Mouse (Mus musculus) neural tube, embryonic 13.5 days (tissue): ENCODE measurements at regions not wholly inside any gene's neighbourhood (a gene's known extent, or its start where the extent isn't known, plus 50 kb on each side); places are given as distances from the start of the nearest gene placed in this dataset.

Experiments
- ATAC-seq: fragments of 200-750 bp; cut with Nextera tagmentation; 2 replicates; pipeline ENCODE4 v1.8.0; 2017; ENCODE audit warnings: low read depth, mild to moderate bottlenecking, moderate TSS enrichment, moderate library complexity
- H3K27ac ChIP-seq: fragments of 300-500 bp; sonication (generic); replicated peaks from 2 replicates; pipeline ENCODE4 v1.5.1; 2015; ENCODE audit warnings: moderate library complexity, mild to moderate bottlenecking, inconsistent platforms
- H3K27me3 ChIP-seq: fragments of 300-500 bp; sonication (generic); 2 replicates; pipeline ENCODE4 v1.6.1; 2015; ENCODE audit warnings: mild to moderate bottlenecking, inconsistent platforms
- H3K36me3 ChIP-seq: fragments of 300-500 bp; sonication (generic); 2 replicates; pipeline ENCODE4 v1.6.1; 2015; ENCODE audit warnings: mild to moderate bottlenecking, inconsistent platforms
- H3K4me1 ChIP-seq: fragments of 300-500 bp; sonication (generic); replicated peaks from 2 replicates; pipeline ENCODE4 v1.6.1; 2015; ENCODE audit warnings: inconsistent platforms
- H3K4me2 ChIP-seq: fragments of 300-500 bp; sonication (generic); 2 replicates; pipeline ENCODE4 v1.6.1; 2015; ENCODE audit warnings: inconsistent platforms, mild to moderate bottlenecking, moderate library complexity
- H3K4me3 ChIP-seq: fragments of 300-500 bp; sonication (generic); 2 replicates; pipeline ENCODE4 v1.5.1; 2015; ENCODE audit warnings: mild to moderate bottlenecking, inconsistent platforms
- H3K9ac ChIP-seq: fragments of 300-500 bp; sonication (generic); 2 replicates; pipeline ENCODE4 v1.6.1; 2015; ENCODE audit warnings: moderate library complexity, mild to moderate bottlenecking, inconsistent platforms
- H3K9me3 ChIP-seq: fragments of 300-500 bp; sonication (generic); 2 replicates; pipeline ENCODE4 v1.6.1; 2016; ENCODE audit warnings: inconsistent platforms
- WGBS: fragments of 180-500 bp; shearing (Covaris S2); methylation state at CpG from one replicate; pipeline ENCODE4 v1.1.7; 2015; 5-methylcytosine and 5-hydroxymethylcytosine counted together

- Histone ChIP-seq H3K9ac (no peak overlapping the region), H3K4me2 (no peak overlapping the region), H3K27ac (no peak overlapping the region), H3K9me3 (no peaks in the 10 kb centered on the region), H3K27me3 (no peaks in the 10 kb centered on the region), H3K4me1 (no peaks in the 10 kb centered on the region), H3K36me3 (no peaks in the 10 kb centered on the region), H3K4me3 (no peak overlapping the region)
- 69% methylated on average over 1 of the region's 1 CpGs for WGBS
- ATAC-seq, result no peak
These were observed 370.4 kb upstream of the Clec14a start for GRCm38 (mm10) chr12:58639478-58639877.

DNA sequence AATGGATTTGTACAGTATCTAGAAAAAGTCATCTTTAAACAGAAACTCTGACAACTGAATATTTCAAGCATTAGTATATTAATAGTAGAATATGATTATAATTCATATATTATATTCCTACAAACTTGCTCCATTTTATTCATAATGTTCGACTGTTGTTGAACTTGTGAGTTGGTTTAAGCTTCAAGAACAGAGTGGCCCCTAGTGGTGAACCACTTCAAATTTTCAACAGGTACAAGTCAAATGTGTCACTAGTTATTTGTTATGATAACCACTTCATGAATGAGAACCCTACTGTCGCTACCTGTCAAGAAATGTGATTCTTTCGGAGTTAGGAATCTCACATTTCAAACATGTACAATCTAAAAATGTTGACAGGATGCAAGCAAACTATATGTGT is 369.2 kb upstream of the Clec14a start:
- ATAC-seq, result no peak
- no peak overlapping the region for H3K4me3 ChIP-seq
- H3K4me1 ChIP-seq, result no peaks in the 10 kb centered on the region
- H3K27ac ChIP-seq, result no peak overlapping the region
- no peaks in the 10 kb centered on the region for H3K36me3 ChIP-seq
- 83% methylated on average over 3 of the region's 3 CpGs for WGBS
- H3K9ac ChIP-seq, result no peak overlapping the region
- no peaks in the 10 kb centered on the region for H3K9me3 ChIP-seq
- H3K27me3 ChIP-seq, result no peaks in the 10 kb centered on the region
- no peak overlapping the region for H3K4me2 ChIP-seq

- Histone ChIP-seq H3K36me3 (no peaks in the 10 kb centered on the region), H3K9ac (no peak overlapping the region), H3K27me3 (no peaks in the 10 kb centered on the region), H3K27ac (no peak overlapping the region), H3K9me3 (no peaks in the 10 kb centered on the region), H3K4me2 (no peak overlapping the region), H3K4me1 (peaks cover 4% of the 10 kb centered on the region), H3K4me3 (no peak overlapping the region)
- ATAC-seq, result no peak
- WGBS, result 88% methylated on average over 3 of the region's 3 CpGs
These were observed 363.4 kb upstream of the Clec14a start for GRCm38 (mm10) chr12:58632529-58632928.

DNA sequence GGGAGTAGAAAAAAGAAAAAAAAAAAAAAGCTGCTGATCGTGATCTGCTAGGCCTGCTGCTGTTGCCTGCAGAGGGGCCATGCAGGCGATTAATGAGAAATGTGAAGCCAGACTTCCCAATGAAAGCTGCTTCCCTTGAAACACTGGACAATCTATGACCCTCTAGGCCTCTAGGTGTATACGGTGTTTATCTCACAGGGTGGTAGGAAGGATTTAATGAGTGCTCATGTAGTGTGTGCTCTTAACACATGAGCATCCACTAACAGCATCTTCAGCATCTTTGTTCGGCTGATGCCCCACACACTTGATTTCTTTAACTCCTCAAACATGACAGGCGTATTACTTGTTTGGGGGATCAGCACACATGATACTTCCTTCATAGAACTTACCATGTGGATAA is 359.7 kb upstream of the Clec14a start:
- H3K9ac ChIP-seq, result no peak overlapping the region
- H3K4me3 ChIP-seq, result no peak overlapping the region
- no peaks in the 10 kb centered on the region for H3K36me3 ChIP-seq
- H3K4me1 ChIP-seq, result peaks cover 4% of the 10 kb centered on the region
- 69% methylated on average over 5 of the region's 5 CpGs for WGBS
- no peak overlapping the region for H3K27ac ChIP-seq
- no peaks in the 10 kb centered on the region for H3K27me3 ChIP-seq
- no peaks in the 10 kb centered on the region for H3K9me3 ChIP-seq
- no peak for ATAC-seq
- no peak overlapping the region for H3K4me2 ChIP-seq

GRCm38 (mm10) chr12:58625144-58625543 is 356.1 kb upstream of the Clec14a start:
- Histone ChIP-seq H3K9ac (no peak overlapping the region), H3K9me3 (no peaks in the 10 kb centered on the region), H3K4me2 (no peak overlapping the region), H3K27ac (no peak overlapping the region), H3K4me3 (no peak overlapping the region), H3K4me1 (peaks cover 4% of the 10 kb centered on the region), H3K27me3 (no peaks in the 10 kb centered on the region), H3K36me3 (no peaks in the 10 kb centered on the region)
- 44% methylated on average over 2 of the region's 2 CpGs for WGBS
- ATAC-seq, result no peak

DNA sequence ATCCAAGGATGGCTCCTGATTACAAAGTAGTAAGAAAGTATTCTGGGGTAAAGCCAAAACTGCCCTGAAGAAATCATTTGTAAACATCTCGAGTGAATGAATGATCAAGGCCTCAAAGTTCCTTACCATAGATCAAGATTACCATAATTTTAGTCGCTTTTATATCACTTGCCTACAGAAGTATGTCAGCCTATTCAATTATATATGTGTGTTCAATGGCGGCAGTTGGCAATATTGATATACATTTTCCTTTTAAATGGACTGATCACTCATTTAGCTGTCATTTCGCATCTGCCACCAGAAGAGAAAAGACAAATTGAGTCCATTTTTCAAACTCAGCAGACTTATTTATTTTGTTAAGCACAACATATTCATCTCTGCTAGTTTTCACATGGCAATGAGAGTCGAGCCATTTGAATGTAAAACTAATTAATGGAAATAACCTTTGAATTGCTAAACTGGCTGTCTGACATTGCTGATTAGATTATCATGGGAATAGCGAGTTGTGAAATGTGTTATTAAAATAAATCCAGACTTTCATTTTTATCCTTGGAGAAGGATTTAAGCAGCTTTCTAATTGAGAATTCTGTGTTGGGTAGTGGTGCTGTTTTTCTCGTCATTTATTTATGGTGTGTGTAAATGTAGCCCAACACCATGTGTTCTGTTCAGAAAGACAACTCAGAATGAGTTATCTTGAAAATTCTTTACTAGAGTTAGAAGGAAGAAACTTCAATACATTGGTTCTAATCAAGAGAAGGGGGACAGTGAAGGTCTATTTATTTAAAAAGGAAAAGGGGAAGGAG is 350.6 kb upstream of the Clec14a start:
- Histone ChIP-seq H3K4me3 (no peak overlapping the region), H3K27me3 (no peaks in the 10 kb centered on the region), H3K9ac (no peak overlapping the region), H3K36me3 (no peaks in the 10 kb centered on the region), H3K4me1 (no peaks in the 10 kb centered on the region), H3K27ac (no peak overlapping the region), H3K4me2 (no peak overlapping the region), H3K9me3 (no peaks in the 10 kb centered on the region)
- ATAC-seq, result no peak
- WGBS, result 82% methylated on average over 7 of the region's 7 CpGs

- Histone ChIP-seq H3K9me3 (no peaks in the 10 kb centered on the region), H3K4me3 (no peak overlapping the region), H3K27me3 (no peaks in the 10 kb centered on the region), H3K4me1 (no peaks in the 10 kb centered on the region), H3K36me3 (no peaks in the 10 kb centered on the region), H3K9ac (no peak overlapping the region), H3K4me2 (no peak overlapping the region), H3K27ac (no peak overlapping the region)
- 82% methylated on average over 9 of the region's 9 CpGs for WGBS
- ATAC-seq, result no peak
These were observed 325.7 kb upstream of the Clec14a start for GRCm38 (mm10) chr12:58594781-58595180.

DNA sequence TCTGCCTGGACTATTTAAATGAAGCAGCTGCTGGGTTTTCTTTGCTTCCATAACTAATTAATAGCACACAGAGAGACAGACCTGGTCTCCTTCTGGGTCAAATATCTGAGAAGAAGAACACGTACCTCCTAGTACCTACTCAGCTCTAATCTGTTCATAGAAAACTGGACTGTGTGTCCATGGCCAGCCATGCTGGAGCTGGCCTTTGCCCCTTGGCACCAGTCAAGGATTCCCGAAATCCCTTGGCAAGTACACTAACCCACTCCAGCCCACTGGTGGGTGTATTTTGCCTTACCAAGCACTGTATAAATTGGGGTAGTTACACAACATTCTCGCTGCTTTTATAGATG is 322.4 kb upstream of the Clec14a start:
- no peak overlapping the region for H3K4me2 ChIP-seq
- no peaks in the 10 kb centered on the region for H3K4me1 ChIP-seq
- 77% methylated on average over 3 of the region's 3 CpGs for WGBS
- H3K4me3 ChIP-seq, result no peak overlapping the region
- no peak overlapping the region for H3K9ac ChIP-seq
- H3K27ac ChIP-seq, result no peak overlapping the region
- no peaks in the 10 kb centered on the region for H3K9me3 ChIP-seq
- H3K36me3 ChIP-seq, result no peaks in the 10 kb centered on the region
- H3K27me3 ChIP-seq, result no peaks in the 10 kb centered on the region
- ATAC-seq, result no peak

DNA sequence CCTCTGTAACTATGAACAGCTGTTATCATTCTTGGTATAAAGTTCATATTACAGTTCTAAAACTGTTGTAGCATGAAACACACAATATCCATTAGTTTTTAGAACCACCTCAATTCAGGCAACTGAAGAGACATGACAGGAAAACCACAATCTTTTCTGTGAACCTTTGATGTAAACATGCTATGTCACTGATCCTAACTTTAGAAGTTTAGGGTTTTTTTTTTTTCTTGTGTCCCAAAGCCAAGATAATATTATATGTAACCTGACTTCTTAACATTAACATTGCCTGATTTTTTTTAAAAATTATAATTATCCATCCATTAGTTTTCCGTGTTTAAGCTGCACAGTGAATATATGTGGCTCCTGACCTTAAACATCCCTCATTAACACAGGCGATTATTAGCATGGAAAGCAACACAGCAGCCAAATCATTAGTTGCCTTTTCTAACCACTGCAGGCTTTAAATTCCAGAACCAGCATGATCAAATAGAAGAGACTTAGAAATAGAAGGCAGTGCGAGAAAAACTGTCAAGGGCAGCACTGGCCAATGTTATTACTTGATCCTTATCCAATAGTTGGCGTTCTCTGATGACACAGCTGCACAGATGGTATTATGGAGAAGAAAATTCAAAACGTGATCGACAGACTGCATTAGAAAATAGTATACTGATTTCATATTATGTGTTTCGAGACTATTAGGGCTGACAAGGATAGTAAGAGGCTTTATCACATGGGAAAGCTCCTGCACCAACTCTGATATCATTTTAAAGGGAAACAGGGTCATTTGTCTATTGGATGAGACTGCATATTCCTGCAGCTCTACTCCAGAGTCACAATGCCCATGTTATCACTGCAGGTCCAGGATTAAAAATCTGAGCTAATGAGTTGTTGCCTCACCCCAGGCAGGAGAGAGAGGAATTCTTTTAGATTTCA is 321.7 kb upstream of the Clec14a start:
- 81% methylated on average over 7 of the region's 7 CpGs for WGBS
- Histone ChIP-seq H3K4me2 (no peak overlapping the region), H3K4me3 (no peak overlapping the region), H3K9me3 (no peaks in the 10 kb centered on the region), H3K27ac (no peak overlapping the region), H3K36me3 (no peaks in the 10 kb centered on the region), H3K27me3 (no peaks in the 10 kb centered on the region), H3K4me1 (no peaks in the 10 kb centered on the region), H3K9ac (no peak overlapping the region)
- ATAC-seq, result no peak

DNA sequence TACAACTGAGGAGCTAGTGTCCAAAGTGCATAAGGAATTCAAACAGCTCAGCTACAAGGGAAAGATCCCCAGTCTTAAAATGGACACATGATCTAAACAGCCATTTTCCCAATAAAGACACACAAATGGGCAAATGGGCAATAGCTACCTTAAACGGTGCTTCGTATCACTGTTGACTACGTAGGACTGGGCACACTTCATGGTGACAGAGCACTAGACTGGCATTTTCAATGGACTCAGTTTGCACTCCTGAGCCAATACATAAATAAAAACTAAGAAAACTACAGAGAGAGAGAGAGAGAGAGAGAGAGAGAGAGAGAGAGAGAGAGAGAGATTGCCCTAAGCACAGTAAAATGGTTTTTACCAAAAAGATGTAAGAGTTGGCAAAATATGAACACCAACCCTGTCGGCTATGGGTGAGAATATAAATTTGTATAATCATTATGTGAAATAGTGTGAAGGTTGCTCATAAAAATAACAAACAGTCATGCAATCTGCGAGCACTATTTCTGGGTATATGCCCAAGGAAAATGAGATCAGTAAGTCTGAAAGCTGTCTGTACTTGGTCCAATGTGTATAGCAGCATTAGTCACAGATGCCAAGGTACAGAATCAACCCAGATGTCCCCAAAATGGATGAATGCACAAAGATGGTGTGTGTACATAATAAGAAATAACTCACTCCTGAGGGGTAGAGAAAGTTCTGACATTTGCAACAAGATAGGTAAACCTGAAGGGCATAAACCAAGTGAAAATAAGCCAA is 312.9 kb upstream of the Clec14a start:
- H3K9me3 ChIP-seq, result no peaks in the 10 kb centered on the region
- no peak overlapping the region for H3K4me2 ChIP-seq
- WGBS, result 94% methylated on average over 5 of the region's 5 CpGs
- H3K4me3 ChIP-seq, result no peak overlapping the region
- no peak overlapping the region for H3K27ac ChIP-seq
- H3K36me3 ChIP-seq, result no peaks in the 10 kb centered on the region
- no peak overlapping the region for H3K9ac ChIP-seq
- H3K4me1 ChIP-seq, result no peaks in the 10 kb centered on the region
- no peak for ATAC-seq
- no peaks in the 10 kb centered on the region for H3K27me3 ChIP-seq

DNA sequence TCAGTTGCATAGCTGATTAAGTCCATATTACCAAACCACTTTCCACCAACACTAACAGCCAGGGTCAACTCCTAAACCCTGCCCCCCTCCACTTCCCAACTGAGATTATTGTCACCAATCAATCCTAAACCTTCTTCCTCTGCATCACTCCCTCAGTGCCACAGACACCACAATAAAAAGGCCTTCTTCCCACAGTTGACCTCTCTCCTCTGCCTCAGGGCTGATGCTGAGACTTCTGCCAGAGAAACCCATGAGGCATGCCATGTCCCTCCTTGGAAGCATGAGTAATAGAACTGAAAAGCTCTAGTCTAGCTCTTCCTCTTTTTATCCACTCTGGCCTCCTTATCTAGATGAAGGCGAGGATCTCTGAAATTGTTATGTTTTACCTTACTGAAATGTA is 300.0 kb upstream of the Clec14a start:
- Histone ChIP-seq H3K4me2 (no peak overlapping the region), H3K27me3 (no peaks in the 10 kb centered on the region), H3K4me3 (no peak overlapping the region), H3K9ac (no peak overlapping the region), H3K4me1 (no peaks in the 10 kb centered on the region), H3K27ac (no peak overlapping the region), H3K9me3 (no peaks in the 10 kb centered on the region), H3K36me3 (no peaks in the 10 kb centered on the region)
- 97% methylated on average over 1 of the region's 1 CpGs for WGBS
- ATAC-seq, result no peak

DNA sequence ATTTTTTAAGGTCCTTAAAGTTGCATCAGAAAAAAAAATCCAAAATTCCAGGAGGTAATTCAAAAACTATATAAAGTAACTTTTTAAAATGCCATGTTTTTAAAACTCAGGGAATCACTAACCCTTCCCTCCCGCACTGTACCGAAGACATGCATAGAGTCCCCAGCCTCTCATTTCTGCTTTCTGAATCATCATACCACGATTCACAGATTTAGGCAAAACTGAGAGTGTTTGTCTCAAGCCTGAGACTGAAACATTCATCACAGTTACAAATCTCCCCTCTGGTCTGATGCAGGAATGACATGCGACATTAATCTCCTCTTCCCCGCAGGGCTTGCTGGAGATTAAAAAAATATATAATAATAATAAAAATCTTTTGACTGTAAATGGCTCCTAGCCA is 291.8 kb upstream of the Clec14a start:
- ATAC-seq, result no peak
- Histone ChIP-seq H3K27me3 (no peaks in the 10 kb centered on the region), H3K27ac (no peak overlapping the region), H3K4me2 (no peak overlapping the region), H3K4me1 (no peaks in the 10 kb centered on the region), H3K9me3 (no peaks in the 10 kb centered on the region), H3K4me3 (no peak overlapping the region), H3K36me3 (no peaks in the 10 kb centered on the region), H3K9ac (no peak overlapping the region)
- 77% methylated on average over 5 of the region's 5 CpGs for WGBS
